Mouse (Mus musculus): ENCODE data around the gene Nhlrc2.

DNA sequence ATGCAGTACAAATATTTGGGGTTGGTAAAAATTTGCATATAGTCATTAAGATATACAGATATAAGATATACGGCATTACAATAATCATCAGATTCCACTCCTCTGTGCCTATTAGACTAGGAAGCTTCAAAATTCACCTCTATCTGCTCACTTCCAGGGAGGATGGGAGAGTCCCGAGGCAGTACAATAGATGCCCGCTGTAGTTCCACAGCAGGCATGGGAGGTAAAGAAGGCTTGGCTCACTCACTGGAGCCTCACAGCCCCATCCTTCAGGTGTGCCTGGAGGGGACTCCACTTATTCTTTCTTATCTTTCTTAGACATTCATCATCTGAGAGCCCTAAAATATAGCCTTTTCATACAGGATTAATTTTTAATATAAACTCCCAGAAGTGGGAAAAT lies 13.7 kb upstream of the Nhlrc2 start:
- TF ChIP-seq GATA1 (IDR thresholded peaks at IDR 0.05; ENCODE audit: low read length) (no peak), TAL1 (IDR thresholded peaks at IDR 0.05; ENCODE audit: low read length) (no peak)

Measured in erythroblast, embryonic 14.5 days (primary cell).